Mouse (Mus musculus): ENCODE measurements around the gene Mrpl10.

The Mrpl10 gene

DNA sequence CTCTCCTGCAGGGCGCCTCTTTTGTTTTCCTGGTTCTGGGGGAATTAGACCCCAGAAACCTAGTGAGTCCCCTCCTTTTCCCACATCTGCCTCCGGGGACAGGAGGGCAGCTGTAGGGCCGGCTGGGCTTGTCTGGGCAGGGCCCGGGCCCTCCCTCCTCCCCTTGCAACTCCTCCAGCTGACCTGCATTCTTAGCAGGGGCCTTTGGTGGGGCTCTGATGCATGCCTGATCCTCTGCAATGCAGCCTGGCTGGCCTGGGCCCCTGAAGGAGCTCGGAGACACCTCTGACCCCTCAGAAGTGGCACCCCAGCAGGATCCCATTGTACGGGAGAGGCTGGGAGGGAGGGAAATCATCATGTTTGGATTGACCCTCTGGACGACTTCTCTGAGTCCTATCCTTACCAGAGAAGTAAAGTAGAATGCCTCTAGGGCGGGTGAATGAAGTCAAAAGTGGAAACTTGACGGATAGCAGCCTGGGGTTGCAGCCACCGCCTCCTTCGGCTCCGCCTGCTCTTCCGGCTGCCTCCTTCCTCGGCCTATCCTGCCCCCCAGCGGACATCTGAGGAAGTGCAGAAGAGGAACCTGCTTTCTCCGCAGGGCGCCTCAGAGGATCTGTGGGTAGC is 15.5 kb upstream of the Mrpl10 start:
- in situ Hi-C loops (cut with MboI, MseI), result loop anchor here (10.0 kb wide), 1 partner anchor 1439 kb away; no protein-coding TSS in a partner anchor

- in situ Hi-C loops (cut with MboI, MseI), result loop anchor here (10.0 kb wide), 1 partner anchor 1435 kb away; no protein-coding TSS in a partner anchor
Observed at GRCm38 (mm10) chr11:97029686-97030417, 11.5 kb upstream of the Mrpl10 start, which contains the start of gene Scrn2. Gene Scrn2 (plus strand): TSS chr11:97029938.

DNA sequence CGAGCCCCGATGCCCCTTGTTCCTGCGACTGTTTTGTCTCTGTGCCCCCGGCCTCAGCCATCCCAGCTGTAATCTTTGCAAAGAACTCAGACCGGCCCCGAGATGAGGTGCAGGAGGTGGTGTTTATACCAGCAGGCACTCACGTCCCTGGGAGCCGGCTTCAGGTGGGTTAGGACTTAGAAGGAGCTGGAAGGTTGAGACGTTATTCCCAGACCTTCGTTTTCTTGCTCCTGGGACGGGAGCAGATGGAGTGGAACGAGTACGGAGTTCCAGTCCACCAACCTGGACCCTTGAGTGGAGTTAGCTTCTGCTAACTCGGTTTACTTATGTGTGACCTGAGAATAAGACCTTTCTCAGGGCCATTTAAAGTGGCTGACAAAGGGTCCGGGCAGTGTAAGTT is 10.9 kb upstream of the Mrpl10 start:
- in situ Hi-C loops (cut with MboI, MseI), result no loop called here

DNA sequence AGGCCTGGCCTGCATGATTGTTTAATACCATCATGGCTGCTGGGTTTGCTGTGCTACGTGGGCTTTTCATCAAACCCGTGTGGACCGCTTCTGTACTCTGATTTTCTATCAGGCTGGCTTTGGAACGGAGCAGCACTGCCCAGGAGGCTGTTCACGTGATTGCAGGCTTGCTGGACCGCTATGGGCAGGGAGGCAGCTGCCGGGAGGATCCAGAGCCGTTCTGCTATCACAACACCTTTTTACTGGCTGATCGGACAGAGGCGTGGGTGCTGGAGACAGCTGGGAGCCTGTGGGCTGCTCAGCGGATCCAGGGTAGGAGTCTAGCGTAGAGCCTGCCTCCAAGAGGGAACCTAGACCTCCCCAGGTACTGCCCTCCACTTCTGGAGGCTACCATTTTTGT is 9.4 kb upstream of the Mrpl10 start:
- in situ Hi-C loops (cut with MboI, MseI), result no loop called here

DNA sequence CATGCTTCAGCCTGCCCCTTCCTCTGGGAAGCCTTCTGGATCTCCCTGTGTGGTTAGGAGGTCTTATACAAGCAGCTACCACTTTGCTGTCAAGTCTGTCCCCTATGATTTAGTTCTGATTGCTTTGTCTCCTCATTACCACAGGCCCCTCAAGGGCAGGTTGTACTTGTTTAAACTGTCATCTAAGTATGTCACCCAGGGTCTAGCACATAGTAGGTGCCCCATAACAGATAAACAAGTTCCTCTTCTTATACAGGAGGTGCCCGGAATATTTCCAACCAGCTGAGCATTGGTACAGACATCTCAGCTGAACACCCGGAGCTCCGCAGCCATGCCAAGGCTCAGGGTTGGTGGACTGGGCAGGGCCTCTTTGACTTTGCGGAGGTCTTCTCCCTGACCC is 8.9 kb upstream of the Mrpl10 start:
- in situ Hi-C loops (cut with MboI, MseI), result no loop called here

- in situ Hi-C loops (cut with MboI, MseI), result no loop called here
Observed at GRCm38 (mm10) chr11:97033781-97034180, 7.6 kb upstream of the Mrpl10 start.

GRCm38 (mm10) chr11:97036141-97036540 is 5.2 kb upstream of the Mrpl10 start:
- in situ Hi-C loops (cut with MboI, MseI), result no loop called here

DNA sequence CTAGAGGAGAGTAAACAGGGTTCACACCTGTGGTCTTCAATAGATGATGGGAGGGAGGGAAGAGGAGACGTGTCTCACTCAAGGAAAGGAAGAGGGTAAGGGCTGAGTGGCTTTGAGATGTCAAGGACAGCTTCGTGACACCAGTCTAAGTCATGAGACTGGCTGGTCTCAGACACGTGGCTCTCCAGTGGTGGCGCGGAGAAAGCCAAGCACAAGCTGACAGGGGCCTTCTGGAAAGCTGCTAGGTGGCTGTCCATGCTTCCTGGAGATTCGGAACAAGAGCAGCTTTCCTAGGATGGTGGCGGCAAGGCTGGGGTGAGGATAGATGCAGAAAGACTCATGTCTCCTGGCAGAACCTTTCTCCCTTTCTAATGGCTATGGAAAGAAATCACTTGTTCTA is 2.5 kb upstream of the Mrpl10 start:
- in situ Hi-C loops (cut with MboI, MseI), result no loop called here

GRCm38 (mm10) chr11:97040301-97041021 is 899 bp upstream of the Mrpl10 start:
- in situ Hi-C loops (cut with MboI, MseI), result no loop called here

DNA sequence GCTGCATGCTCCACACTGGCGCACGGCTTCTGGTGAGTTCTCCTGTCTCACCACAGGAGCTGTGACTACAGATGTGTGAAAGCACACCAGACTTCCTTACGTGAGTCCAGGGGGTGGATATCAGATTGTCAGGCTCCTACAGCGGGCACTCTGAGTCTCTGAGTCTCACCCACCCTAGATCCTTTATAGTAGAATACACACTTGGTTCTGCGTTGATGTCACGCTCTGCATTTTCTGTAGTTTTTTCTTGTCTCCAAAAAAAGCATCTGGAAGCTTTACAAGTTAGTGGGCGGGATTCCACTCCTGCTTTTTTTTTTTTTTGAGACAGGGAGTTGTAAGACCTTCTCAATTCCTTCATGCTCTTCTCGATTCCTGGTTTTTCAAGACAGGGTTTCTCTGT is 3.5 kb downstream of the Mrpl10 start:
- in situ Hi-C loops (cut with MboI, MseI), result no loop called here

- in situ Hi-C loops (cut with MboI, MseI), result no loop called here
Observed at GRCm38 (mm10) chr11:97045861-97046260, 4.5 kb downstream of the Mrpl10 start.

GRCm38 (mm10) chr11:97048090-97048650 is 6.8 kb downstream of the Mrpl10 start:
- in situ Hi-C loops (cut with MboI, MseI), result no loop called here

GRCm38 (mm10) chr11:97049492-97050085 is 8.2 kb downstream of the Mrpl10 start:
- in situ Hi-C loops (cut with MboI, MseI), result no loop called here

- in situ Hi-C loops (cut with MboI, MseI), result no loop called here
Observed at GRCm38 (mm10) chr11:97050216-97050943, 9.0 kb downstream of the Mrpl10 start, which contains the start of gene Osbpl7. Gene Osbpl7 (plus strand): TSS chr11:97050628.

DNA sequence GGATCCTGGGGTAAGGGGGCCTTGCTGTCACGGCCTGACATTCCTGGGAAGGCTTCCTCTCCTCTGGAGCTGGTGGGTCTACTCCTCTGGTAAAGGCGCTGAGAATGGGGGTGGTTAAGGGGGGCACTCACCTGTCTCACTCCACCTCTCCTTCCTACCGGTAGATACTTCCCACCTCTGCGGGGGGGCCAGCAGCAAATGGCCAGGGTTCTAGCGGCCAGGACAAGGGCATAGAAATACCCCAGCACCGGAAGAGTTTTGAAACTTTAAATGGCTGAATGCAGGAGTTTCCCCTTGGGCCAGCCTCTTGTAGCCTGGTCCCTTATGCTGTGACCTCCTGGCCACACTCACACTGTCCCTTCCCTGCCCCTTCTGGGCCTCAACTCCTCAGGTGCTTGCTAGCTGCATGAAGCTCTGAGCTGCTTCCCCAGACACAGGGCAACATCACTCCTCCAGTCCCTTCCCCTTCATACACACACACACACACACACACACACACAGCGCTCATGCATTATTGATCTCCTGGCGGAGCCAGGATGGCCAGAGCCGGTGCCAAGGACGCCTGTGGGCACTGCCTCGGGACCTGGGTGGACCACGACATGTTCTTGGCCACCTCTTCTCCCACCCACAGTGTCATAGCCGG is 9.7 kb downstream of the Mrpl10 start:
- in situ Hi-C loops (cut with MboI, MseI), result no loop called here

GRCm38 (mm10) chr11:97052219-97052646 is 10.9 kb downstream of the Mrpl10 start:
- in situ Hi-C loops (cut with MboI, MseI), result no loop called here

GRCm38 (mm10) chr11:97063274-97063920 is 22.0 kb downstream of the Mrpl10 start:
- in situ Hi-C loops (cut with MboI, MseI), result no loop called here

GRCm38 (mm10) chr11:97063921-97064295 is 22.5 kb downstream of the Mrpl10 start:
- in situ Hi-C loops (cut with MboI, MseI), result no loop called here

DNA sequence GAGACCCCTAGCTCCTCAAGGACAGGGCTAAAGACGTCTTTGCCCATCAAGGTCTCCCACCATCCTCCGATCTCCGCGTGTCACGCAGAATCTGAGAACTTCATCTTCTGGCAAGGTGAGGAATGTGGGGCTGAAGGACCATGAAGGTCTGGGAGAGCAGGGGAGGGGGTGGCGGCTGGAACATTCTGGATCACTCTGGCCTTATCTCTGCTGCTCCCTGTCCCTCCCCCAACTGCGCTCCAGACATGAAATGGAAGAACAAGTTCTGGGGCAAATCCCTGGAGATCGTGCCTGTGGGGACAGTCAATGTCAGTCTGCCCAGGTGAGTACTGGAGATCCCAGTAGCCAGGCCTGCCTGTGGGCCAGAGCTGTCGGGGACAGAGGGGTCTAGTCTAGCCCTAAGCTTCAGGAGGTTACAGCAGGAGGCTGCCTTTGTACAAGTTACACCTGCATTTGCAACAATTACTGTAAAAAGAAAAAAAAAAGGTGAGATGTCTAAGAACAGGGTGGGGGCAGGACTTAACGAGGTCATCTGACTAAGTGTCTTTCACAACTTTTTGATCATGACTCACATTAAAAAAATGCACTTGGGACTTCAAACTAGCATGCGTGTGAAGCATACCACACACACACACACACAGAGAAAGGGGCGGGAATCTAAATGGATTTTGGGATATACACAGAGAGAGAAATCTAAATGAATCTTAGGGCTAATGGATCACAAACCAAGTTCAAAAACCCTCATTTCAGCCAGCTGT is 24.4 kb downstream of the Mrpl10 start:
- in situ Hi-C loops (cut with MboI, MseI), result no loop called here
